Mouse (Mus musculus): Measurements from ENCODE around the gene Tet2.
"Not testable (repeated sequence)": the region's sequence is repeated elsewhere in the genome, so short reads cannot be mapped to it uniquely, and the experiment has no call there.

Gene Tet2

DNA sequence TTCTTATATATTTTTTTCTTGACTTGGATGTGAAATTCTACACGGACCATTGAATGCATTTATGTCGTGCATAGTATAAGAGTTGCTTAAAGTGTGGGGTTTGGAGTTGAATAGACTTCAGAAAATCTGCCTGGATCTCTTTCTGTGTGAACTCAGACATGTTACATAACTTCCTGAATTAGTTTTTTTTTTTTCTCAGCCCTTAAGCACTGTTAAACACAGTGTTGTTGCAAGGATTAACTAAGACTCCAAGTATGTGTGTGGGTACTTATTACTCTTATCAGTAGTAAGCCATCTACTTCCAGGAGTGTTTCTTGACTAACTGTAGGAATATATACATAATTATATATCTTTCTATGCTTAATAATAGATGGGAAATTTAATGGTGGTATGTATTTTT is 3.7 kb upstream of the Tet2 start:
- no peak for DNase-seq (ENCODE audit: low spot score)

DNA sequence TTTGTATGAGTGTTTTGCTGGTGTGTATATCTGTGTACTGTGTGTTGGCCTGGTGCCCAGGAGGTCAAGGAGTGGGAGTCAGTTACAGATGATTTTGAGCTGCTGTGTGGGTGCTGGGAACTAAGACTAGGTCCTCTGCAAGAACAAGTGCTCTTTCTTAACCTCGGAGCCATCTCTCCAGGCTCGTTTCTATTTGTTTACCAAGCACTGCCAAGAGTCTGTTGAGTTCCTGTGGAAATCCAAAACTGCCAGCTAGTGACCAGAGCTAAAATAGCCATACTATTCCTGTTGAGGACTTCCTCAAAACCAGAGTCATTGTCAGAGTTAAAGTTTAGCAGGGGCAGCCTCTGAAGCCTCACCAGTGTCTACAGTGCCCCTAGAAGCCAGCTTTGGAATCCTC is 1.9 kb upstream of the Tet2 start:
- no peak for DNase-seq (ENCODE audit: low spot score)

DNA sequence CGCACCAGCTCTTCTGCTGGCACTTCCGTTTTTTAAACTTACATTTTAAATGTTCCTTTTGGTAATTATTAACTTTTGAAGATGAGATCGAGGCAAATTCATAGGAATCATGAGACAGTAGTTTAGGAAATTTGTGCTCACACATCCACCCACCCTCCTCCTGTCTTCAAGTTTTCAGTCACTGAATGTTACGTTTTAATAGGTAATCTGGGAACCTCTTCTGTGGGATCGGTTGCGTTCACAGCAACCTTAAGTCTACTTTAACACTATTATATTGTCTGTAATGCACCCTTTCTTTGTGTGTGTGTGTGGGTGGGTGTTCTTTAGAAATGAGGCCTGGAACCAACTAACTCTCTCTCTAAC is 346 bp upstream of the Tet2 start:
- peak; percentile 11 for DNase-seq (ENCODE audit: low spot score)

DNA sequence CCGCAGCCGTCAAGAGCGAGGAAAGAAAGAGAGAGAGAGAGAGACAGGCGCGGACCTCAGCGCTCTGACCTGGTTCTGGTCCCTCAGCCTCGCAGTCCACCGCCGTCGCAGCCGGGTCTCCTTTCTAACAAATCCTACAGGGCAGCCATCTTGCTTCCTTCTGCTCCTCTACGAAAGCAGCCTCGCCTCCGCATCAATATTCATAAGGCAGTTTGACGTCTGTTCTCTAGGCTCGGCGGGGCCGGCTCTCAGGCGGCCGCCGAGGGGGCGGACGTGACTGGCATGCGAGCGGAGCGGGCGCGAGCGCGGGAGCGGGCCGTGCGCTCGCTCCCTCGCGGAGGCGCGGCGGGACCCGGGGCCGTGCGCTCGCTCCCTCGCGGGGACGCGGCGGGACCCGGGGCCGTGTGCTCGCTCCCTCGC is 798 bp downstream of the Tet2 start:
- peak; percentile 93 for DNase-seq (ENCODE audit: low spot score)

DNA sequence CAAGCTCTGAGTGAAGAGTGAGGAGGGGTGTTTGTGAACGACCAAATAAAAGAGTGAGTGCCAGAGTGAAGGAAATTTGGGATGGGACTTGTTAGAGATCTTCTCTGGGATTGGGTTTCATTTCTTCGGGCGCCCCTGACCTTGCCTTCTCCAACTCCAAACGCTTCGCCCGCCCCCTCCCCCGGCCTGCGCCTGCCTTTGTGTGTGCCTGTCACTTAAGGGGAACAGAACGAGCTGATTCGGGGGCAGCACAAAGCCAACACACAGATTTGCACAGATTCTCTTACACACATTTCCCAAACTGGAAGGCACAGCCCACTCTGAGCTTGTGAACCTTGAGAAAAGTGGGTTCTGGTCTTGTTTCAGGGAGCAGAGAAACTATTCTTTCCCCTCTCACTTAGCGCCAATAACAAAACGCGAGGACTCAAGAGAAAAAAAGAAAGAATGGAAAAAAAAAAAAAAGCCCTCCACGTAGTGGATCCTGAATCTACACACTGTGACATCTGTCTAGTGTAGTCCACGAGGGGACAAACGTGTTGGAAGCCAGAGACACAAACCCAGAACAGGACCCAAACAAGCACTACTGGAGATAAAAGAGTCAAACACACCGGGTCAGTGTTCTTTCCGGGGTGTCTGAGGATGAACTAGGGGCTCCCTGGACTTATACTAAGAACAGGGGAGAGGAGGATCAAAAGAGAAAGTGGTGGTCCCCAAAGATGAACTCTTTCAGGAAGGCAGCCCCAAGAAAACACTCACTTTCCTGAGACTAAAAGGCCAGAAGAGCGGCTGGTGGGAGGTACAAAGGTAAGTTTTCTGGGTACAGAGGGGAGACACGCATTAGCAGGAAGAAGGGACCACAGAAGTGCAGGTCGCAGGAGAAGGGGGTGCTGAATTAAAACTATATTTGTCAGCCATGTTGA is 1.6 kb downstream of the Tet2 start:
- DNase-seq (ENCODE audit: low spot score) = peak; percentile 63

DNA sequence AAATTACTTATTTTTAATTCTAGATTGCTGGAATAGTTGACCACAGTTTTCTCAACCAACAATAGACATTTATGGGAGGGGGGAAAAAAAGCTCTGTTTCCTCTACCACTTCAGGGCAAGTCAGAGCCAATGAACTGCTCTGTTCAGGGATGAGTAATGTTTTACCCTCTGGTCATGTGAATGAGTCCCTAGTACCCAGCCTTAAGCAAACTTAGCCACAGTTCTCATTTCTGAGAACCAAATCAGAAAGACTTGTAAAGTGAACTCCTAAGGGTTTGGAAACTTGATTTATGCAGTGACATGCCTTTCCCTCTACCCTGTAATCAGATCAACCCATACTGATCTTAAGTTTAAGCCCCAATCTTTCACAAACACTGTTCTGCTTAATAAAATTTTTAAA is 2.9 kb downstream of the Tet2 start:
- no peak for DNase-seq (ENCODE audit: low spot score)

DNA sequence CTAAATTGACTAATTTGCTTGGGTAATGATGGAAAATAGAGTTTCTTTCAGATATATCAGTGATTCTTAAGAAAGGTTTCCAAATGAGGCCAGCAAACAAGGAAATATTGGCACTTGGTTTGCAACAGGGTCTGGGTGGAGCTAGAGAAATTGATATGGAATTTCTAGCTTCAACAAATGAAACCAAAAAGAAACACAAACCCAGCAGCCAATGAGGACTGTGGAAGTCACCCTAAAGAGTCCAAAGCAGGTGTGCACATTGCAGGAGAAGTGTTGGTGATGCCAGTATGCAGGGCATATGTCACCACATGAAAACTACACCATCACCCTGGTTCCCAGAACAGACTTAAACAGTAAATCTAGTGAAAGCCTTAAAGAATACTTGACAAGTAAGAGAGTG is 3.9 kb downstream of the Tet2 start:
- DNase-seq (ENCODE audit: low spot score) = no peak

DNA sequence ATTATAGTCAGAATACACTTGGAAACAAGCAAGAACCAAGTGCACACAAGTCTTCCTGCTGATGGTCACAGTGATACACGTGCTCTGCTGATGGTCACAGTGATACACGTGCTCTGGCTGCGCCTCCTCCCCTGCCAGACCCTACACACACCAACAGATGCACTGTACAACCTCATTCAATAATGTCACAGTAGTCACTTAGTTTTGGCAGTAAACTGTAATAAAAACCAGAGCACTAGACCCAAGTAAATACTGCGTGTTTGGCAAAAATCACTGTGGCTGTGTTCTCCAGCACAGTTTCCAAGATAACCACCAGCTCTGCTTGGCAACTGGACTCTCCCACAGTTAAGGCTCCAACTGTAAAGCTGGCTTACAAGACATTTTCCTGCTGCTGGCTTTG is 4.9 kb downstream of the Tet2 start:
- no peak for DNase-seq (ENCODE audit: low spot score)

DNA sequence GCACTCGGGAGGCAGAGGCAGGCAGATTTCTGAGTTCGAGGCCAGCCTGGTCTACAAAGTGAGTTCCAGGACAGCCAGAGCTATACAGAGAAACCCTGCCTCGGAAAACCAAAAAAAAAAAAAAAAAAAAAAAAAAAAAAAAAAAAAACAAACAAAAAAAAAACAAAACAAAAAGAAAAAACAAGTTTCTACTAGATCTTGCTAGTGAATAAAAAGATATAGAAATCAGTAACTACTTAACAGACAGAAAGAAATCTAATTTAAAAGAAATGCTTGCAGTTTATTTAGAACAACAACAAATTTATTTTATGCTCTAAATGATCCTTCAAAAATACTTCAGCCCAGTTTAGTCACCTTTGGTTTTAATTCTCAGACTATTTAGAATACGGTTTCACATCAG is 6.4 kb downstream of the Tet2 start:
- DNase-seq (ENCODE audit: low spot score) = not testable (repeated sequence)

DNA sequence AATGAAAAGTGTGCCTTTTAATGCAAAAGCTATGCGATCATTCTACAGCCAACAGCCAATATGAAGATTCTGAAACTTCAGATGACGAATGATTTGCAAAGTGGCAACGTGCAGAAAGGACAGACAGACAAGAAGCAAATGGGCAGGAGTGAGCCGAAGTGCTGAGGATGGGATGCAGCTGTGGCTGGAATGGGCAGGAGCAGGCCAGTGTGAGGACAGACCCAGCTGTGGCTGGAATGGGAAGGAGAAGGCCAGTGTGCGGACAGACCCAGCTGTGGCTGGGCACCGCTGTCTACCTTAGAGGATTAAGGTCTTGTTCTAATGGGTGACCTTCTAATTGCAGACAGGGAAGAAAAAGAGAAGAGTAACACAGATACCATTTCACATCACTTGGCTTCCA is 9.3 kb downstream of the Tet2 start:
- DNase-seq (ENCODE audit: low spot score) = no peak

DNA sequence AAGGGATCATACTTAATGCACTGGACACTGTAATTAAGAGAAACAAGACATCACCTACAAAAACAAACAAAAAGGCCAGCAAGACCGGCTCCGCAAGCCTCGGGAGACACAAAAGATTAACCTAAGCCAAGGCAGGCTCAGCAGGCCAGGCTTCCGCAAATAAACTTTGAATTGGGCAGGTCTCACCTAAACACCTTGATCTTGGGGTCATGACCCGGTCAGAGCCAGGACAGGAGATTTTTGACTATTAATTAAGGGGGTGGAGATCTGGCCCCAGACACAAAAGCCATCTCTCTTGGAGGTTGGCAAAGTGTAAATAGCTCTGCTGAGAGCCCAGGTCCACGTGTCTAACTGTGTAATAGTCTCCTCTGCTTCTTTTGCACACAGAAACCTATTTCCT is 10.9 kb downstream of the Tet2 start:
- DNase-seq (ENCODE audit: low spot score) = no peak

DNA sequence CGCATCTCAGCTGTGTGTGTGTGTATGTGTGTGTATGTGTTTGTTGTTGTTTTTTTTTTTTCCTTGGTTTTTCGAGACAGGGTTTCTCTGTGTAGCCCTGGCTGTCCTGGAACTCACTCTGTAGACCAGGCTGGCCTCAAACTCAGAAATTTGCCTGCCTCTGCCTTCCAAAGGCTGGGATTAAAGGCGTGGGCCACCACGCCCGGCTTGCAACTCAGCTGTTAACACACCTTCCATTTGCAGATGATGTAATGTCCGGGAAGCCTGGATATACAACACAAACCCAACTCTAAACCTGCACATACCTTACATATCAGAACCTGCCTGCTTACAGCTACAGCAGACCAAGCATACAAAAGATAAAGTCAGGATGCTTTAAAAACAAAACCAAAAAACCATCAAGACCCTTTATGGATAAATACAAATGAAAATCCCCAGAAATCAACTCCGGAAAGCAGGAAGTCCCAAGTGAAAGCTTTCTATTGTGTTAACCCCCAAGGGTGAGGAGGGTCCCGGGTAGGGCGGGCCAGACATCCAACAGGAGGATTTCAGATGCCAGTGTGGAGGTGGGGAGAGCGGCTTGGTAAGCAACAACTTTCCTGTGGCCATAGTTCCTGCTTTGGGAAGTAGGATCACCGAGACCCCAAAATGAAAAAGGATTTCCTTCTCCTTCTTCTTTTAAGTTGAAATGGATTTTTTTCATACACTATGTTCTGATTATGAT is 11.5 kb downstream of the Tet2 start:
- DNase-seq (ENCODE audit: low spot score) = no peak

DNA sequence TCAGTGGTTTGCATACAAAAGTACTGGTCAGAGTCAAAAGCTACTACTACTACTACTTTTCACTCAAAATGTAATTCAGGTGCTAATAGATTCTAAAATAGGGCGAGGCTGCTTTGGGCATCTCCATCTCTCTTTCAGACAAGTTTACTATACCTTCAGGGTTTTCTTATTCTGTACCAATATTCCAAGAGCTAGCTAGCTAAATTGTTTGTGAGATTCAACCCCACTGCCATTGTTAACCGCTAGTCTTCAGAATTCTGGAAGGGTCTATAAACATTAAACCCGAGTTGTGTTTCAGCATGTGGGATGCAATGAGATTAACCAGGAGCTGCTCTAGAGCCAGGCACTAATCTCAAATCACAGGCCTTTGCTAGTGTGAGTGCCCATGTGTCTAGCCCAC is 12.1 kb downstream of the Tet2 start:
- no peak for DNase-seq (ENCODE audit: low spot score)

DNA sequence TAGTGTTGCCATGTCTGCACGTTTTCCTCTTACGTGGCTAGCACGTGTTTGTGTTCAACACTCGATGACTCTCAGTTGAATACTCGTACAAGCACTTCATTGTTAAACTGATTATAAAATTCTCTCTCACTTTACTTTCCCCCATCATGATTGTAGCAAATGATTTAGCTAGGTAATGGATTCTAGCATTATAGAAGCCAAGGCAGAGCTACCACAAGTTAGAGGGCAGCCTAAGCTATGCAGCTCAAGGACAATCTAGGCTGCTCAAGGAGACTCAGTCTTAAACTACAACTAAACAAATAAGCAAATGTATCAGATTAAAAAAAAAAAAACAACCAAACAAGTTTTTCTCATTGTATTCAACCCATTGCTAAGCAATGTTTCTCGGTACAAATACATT is 12.7 kb downstream of the Tet2 start:
- no peak for DNase-seq (ENCODE audit: low spot score)

DNA sequence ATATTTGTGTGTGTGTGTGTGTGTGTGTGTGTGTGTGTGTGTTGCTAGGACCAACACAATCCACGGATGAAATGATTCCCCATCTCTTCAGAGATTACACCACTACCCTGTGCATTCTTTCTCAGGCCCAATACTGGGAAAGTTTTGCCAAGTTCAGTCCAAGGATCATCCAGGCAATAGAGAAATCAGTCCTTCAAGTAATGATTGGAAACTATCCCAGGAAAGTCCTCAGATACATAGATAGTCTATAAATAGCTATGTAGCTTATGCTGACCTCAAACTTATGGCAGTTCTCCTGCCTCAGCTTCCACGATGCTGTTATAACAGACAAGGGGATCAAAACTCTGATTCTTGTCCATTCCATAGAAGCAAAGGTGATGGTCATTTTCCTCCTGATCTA is 13.8 kb downstream of the Tet2 start:
- DNase-seq (ENCODE audit: low spot score) = no peak

DNA sequence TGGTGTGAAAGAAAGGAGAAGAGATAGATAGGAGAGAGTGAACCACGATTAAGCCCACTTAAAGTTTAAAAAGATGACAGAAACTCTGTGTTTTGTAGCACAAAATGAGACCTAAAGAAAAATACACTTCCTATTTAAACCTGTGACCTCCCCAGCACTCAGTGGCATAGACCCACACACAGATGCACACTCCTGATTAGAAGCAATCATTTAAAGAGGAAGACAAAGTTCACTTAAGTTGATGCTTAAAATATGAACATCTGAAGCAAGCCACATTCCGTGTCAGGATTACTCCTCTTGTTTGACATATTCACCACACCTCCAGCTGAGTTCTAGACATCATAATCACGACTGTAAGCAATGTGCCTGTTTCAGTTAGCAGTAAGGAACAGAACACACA is 14.3 kb downstream of the Tet2 start:
- no peak for DNase-seq (ENCODE audit: low spot score)

DNA sequence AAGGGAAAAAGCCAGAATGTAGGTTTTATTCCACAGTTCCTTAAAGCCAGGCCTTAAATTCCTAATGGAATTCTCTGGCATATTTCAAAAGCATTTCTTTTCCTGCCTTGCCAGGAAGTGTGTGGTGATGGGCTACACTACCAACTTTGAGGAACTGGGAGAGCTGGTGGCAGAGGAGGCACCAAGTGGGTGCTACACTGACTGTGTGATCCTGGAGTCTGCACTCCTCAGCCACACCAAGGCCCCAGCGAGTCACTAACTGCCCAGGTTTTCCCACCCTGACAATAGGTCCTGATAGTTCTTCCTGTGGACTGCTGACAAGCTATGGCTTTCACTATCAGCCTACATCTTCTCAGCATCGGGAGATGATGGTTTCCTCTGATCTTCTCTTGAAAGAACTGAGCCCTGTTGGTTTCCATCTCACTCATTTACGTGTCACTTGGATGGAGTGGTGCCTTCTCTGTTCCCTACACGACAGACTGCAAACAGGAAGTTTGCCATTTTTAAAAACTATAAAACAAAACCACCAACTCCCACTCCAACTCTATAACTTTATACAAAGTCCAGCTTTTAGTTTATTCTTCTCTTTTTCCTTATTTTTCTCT is 18.7 kb downstream of the Tet2 start:
- no peak for DNase-seq (ENCODE audit: low spot score)

DNA sequence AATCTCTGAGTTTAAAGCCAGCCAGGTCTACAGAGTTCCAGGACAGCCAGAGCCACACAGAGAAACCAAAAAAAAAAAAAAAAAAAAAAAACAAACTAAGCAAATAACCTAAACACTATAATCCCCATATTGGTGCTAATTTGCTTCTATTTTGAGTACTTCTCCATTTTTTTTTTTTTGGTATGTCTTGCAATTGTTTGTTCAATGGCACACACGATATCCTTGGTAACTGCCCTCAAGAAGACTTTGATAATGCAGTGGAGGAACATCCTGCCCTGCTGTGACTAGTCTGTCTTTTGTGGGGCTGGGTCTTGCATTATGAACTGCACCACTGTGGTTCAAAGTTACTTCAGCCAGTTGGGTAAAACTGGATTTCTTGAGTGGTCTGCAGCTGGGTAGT is 19.4 kb downstream of the Tet2 start:
- DNase-seq (ENCODE audit: low spot score) = no peak

DNA sequence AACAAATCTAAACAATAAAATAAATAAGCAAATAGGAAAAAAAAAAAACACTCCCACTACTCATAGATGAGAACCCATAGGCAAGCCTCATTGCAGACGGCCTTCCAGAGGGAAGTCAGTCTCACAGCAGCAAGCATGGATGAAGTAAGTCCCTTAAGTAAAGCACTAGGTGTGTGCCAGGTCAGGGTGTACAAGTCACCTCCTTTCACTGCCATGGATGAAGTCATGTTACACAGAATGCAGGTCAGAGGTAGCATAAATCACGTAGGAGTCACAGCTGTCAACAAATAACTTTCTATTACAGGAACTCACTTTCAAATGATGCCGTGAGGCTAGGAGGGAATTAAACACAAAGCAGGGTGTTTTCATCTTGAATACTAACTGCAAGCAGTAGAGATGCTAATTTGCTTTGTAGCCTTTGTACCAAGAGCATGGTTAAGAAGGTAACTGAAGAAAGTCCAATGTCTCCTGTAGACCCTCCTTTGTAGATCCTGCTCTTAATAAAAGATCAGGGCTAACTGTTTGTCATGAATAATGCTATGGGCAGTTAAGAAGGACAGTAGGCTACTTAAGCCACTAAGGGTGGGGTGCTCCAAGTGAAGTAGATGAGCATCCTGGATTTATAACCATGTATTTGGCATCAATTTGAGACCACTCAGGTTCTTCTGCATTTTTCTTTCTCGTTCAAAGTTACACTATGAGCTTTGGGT is 20.4 kb downstream of the Tet2 start:
- DNase-seq (ENCODE audit: low spot score) = no peak

DNA sequence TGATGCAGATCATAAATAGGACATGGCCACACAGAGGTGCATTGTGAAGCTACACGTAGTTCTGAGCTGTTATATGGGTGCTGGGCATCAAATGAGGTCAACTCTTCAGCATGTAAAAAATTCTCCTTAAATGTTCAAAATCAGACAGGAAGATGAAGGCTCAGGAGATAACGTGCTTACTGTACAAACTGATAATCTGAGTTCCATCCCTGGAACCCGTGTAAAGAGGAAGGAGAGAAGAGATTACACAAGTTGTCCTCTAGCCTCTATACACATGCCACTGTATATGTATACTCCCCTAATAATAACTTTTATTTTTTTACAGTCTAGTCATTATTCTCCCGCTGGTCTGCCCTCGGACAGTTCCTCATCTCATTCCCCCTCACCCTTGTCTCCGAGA is 21.7 kb downstream of the Tet2 start:
- no peak for DNase-seq (ENCODE audit: low spot score)

DNA sequence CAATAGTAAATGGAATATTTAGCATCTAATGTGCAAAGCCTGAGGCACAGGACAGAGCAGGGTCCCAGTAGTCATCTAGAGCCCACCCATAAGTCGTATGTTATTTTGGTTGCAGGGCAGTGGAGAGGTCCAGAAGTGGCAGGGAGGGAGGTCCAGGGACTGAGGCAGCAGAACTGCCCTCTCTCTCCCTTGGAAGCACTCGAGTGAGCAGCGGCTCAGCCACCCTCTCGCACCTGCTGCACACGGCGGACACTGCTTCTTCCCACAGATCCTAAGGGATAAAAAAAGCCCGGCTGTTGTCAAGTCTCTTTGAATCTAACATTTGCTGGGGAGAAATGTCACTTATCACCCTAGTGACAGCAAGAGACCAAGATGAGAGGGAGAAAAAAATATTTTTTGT is 22.6 kb downstream of the Tet2 start:
- DNase-seq (ENCODE audit: low spot score) = no peak

DNA sequence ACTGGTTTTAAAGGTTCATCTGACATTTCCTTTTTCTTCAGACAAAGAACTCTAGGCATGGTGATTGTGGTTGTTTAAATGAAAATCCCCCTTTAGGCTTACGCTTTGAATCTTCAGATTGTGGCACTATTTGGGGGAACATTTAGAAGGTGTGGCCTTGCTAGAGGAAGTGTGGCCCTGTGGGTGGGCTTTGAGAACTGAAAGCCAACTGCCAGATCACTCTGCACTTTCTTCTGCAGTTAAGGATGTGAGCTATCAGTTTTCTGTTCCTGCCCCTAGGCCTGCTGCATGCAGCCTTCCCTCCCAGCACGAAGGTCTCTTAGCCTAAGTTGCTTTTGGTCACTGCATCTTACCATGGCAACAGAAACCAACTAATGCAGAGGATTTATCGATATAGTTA is 26.1 kb downstream of the Tet2 start:
- no peak for DNase-seq (ENCODE audit: low spot score)

DNA sequence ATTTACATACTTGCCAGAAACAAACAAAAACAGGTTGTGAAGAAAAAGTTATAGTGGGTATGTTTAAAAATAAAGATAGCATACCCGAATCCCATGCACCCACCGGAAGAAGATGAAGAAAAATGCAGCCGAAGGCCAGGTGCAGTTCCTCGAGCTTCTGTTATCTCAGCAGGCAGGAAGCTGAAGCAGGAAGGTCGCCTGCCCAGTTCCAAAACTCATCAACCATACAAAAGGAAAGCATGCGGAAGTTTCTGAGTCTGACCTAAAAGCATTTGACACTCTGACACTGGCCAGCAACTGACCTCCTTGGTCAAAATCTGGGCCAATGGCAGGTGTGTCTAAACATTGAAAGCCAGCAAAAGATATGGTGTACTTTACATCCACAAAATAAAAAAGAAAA is 26.8 kb downstream of the Tet2 start:
- no peak for DNase-seq (ENCODE audit: low spot score)

Measured in retina, embryonic 14.5 days (tissue).